Mouse (Mus musculus) embryonic facial prominence, embryonic 11.5 days (tissue): ENCODE measurements around the gene Ccdc137. TPM values are rescaled to one million over a fixed set of nuclear protein-coding genes. Genes with fewer than 3 reads are reported as not detected.
"Not testable (repeated sequence)": the region's sequence is repeated elsewhere in the genome, so short reads cannot be mapped to it uniquely, and the experiment has no call there.

Experiments used
- ATAC-seq: fragments of 200-750 bp; cut with Nextera tagmentation; replicated peaks from 2 replicates; pipeline ENCODE4 v1.8.0; 2017; ENCODE audit warnings: low read depth; ENCODE audit not compliant: insufficient number of reproducible peaks, low FRiP score, low TSS enrichment
- DNase-seq: peaks from one replicate; pipeline ENCODE4 v3.0.0-alpha.2; 2015; ENCODE audit warnings: low spot score
- H3K27ac ChIP-seq: fragments of 300-500 bp; sonication (generic); replicated peaks from 2 replicates; pipeline ENCODE4 v1.5.1; 2014; ENCODE audit warnings: mild to moderate bottlenecking, low read depth, low read length, control low read depth
- H3K27me3 ChIP-seq: fragments of 300-500 bp; sonication (generic); 2 replicates; pipeline ENCODE4 v1.6.1; 2014; ENCODE audit warnings: mild to moderate bottlenecking, low read length, moderate library complexity, mixed read lengths; ENCODE audit not compliant: control insufficient read depth, insufficient read depth
- H3K36me3 ChIP-seq: fragments of 300-500 bp; sonication (generic); replicated peaks from 2 replicates; pipeline ENCODE4 v1.6.1; 2014; ENCODE audit warnings: low read depth, mild to moderate bottlenecking, low read length, moderate library complexity, mixed read lengths; ENCODE audit not compliant: control insufficient read depth, insufficient read depth
- H3K4me1 ChIP-seq: fragments of 300-500 bp; sonication (generic); 2 replicates; pipeline ENCODE4 v1.6.1; 2014; ENCODE audit warnings: low read length, mixed read lengths; ENCODE audit not compliant: control insufficient read depth, insufficient read depth
- H3K4me2 ChIP-seq: fragments of 300-500 bp; sonication (generic); 2 replicates; pipeline ENCODE4 v1.6.1; 2014; ENCODE audit warnings: low read depth, mild to moderate bottlenecking, control low read depth, low read length, moderate library complexity
- H3K4me3 ChIP-seq: fragments of 300-500 bp; sonication (generic); 2 replicates; pipeline ENCODE4 v1.5.1; 2014; ENCODE audit warnings: low read depth, low read length, control low read depth
- H3K9ac ChIP-seq: fragments of 300-500 bp; sonication (generic); replicated peaks from 2 replicates; pipeline ENCODE4 v1.6.1; 2014; ENCODE audit warnings: mild to moderate bottlenecking, control low read depth, low read length
- H3K9me3 ChIP-seq: fragments of 300-500 bp; sonication (generic); replicated peaks from 2 replicates; pipeline ENCODE4 v1.6.1; 2016; ENCODE audit warnings: mild to moderate bottlenecking, low read length, inconsistent platforms, mixed read lengths; ENCODE audit not compliant: control insufficient read depth
- WGBS: fragments of 180-500 bp; shearing (Covaris S2); extraction: QIAGEN DNeasy Blood & Tissue Kit; methylation state at CpG from one replicate; pipeline ENCODE4 v1.1.7; 2014; 5-methylcytosine and 5-hydroxymethylcytosine counted together
- polyA plus RNA-seq: library from polyadenylated mRNA; unstranded; fragments of >200 nt; fragmentation: Nextera tagmentation; extraction: Ambion mirVana; gene quantifications from 2 replicates; pipeline ENCODE4 v1.2.1, GENCODE M21; 2014

The Ccdc137 gene
- polyA plus RNA-seq: 26.7 and 28.5 TPM in 2 replicates

DNA sequence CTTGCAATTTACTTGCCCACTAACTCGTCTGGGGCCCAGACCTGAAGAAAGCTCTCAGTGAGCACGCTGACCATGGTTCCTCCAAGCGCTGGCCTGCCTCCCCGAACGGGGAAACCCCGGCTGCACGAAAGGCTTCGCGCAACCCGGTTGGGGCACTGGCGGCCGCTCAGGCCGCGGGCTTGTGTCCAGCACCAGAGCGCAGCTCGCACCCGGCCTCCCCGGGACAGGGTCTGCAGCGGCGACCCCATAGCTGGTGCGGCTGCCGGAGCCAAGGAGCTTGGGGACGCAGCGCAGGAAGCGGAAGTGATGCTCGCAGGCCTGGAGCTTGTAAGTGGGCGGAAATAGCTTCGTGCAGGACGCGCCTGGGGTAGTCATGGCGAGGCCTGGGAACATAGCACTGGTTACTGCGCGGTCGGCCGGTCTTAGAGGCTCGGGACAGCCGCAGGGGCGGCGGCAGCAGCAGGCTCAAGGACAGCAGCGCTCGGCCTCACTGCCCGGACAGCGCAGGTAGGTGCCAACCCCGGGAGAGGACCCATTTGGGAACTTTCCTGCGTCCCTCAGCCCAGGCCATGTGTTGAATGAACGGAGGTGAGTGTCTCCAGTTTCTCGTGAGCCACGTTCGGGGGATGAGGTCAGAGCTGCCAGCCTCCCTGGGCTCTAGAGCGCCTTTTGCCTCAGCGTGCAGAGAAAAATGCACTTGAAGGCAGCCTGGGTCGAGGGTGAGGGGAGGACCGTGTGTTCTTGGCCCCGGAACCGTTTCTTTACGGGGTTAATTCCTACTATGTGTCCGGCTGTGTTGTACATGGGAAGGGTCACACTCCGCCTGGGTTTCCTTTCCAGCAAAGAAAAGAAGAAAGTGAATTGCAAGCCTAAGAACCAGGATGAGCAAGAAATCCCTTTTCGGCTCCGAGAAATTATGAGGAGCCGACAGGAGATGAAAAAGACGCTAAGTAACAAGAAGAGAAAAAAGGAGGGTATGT is at the start of gene Ccdc137, which contains the start of gene Oxld1:
Gene Ccdc137 (plus strand): TSS at position 344 of the 980 bp plus-strand sequence.
Gene Oxld1 (minus strand): TSS at position 297 of the 980 bp plus-strand sequence.
- H3K27ac ChIP-seq: peak within 1 kb of the TSS; percentile 52; the same call in 1 of the 2 replicates
- DNase-seq: peak; percentile 92
- ATAC-seq: peak; percentile 86
- peak within 1 kb of the TSS; percentile 83 for H3K4me2 ChIP-seq
- peak within 1 kb of the TSS; percentile 89 for H3K4me3 ChIP-seq
- H3K9me3 ChIP-seq: no peaks in the 10 kb centered on the region
- H3K36me3 ChIP-seq: peaks cover 4% of the 10 kb centered on the region
- H3K4me1 ChIP-seq: no peaks in the 10 kb centered on the region; the same call in 1 of the 2 replicates
- WGBS: 5% methylated on average over 62 of the region's 62 CpGs
- H3K27me3 ChIP-seq: no peaks in the 10 kb centered on the region
- peak within 1 kb of the TSS; percentile 95 for H3K9ac ChIP-seq

DNA sequence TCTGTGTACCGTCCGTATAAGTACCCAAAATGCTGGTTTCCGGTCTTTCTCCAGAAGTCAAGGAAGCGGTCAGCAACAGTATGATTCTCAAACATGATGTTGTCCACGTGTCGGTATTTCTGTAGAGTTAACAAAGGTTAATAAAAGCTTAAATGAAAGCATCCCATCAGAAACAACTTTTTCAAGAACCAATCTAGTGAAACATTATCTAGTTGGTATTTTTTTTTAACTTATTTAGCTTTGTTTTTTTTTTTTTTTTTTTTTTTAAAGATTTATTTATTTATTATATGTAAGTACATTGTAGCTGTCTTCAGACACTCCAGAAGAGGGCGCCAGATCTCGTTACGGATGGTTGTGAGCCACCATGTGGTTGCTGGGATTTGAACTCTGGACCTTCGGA is 44.3 kb upstream of the Ccdc137 start:
- H3K27me3 ChIP-seq, H3K4me1 ChIP-seq, ATAC-seq, H3K4me2 ChIP-seq, DNase-seq, H3K9me3 ChIP-seq, H3K9ac ChIP-seq, H3K27ac ChIP-seq, H3K4me3 ChIP-seq: not testable (repeated sequence)
- 95% methylated on average over 7 of the region's 10 CpGs for WGBS
- H3K36me3 ChIP-seq: peaks cover 22% of the 10 kb centered on the region

DNA sequence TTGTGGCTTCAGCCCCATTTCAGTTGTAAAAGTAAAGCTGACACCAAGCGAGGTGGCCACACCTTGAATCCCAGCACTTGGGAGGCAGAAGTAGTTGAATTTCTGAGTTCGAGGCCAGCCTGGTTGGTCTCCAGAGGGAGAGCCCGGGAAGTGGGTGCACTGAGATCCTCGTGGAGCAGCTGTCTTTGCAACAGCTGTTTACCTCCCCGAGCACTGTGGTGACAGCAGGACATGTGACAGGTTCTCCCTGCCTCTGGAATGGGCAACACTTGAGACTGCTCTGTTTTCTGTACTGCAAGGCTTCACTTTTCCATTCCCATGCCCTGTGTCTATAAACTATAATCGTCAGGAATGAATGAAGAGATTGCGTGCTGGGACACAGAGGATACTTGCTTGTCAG is 40.1 kb upstream of the Ccdc137 start:
- no peak overlapping the region for H3K9ac ChIP-seq
- H3K4me2 ChIP-seq: no peak overlapping the region
- no peak for ATAC-seq
- 91% methylated on average over 7 of the region's 7 CpGs for WGBS
- H3K27me3 ChIP-seq: no peaks in the 10 kb centered on the region
- H3K36me3 ChIP-seq: peaks cover 22% of the 10 kb centered on the region
- H3K4me1 ChIP-seq: no peaks in the 10 kb centered on the region
- no peak for DNase-seq
- no peak overlapping the region for H3K27ac ChIP-seq
- H3K4me3 ChIP-seq: no peak overlapping the region
- no peaks in the 10 kb centered on the region for H3K9me3 ChIP-seq

DNA sequence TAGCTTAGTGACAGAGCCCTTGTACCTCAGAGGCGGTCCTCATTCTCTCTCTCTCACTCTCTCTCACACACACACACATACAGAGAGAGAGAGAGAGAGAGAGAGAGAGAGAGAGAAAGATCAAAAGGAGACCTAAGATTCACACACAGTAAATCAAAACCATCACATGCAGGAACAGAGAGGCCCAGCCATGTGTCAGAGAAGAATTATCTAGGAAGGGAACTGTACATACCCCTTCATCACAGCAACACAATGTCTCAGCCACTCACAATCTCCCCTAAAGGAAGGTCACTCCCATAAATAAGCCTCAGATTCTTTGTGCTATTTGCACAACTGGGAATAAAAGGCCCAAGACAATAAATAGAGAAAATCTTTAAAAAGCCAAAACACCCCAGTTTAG is 39.3 kb upstream of the Ccdc137 start:
- 94% methylated on average over 1 of the region's 1 CpGs for WGBS

DNA sequence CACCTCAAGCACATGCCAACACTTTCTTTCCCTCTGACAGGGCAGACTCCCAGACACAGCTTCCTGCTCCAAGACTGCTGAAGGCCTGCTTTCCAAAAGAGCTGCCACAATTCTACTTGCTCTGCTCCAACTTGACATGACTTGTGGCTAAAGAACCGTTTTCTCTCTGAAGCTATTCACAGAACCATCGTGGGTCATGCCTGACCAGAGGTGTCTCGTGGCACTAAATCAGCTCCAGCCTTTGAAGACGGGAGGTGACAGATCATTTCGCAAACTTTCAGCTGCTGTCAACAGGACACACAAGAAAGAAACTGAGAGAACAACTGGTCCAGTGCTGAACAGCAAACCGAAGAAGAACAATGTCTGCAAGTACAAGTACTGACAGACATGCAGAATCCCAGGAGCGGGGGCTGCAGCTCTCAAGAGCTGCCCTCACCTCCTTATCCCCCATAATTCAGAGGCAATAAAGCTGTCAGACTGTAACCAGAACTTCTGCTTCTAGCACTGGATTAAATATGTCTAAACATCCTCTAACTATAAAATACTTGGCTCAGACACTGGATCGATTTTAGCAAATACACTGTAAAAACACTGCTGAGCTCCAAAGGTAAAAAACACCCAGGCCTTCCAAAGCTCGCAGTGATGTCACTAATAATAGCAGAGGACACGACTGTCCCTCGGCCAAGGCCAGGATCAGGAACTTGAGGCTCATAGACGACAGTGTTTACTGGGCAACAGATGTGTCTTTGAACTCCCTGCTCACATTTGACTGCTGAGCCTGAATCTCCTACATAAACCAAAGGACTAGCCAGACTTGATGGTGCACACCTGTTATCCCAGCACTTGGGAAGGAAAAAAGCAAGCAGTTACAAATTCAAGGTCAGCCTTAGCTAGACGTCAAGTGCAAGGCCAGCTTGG is 35.0 kb upstream of the Ccdc137 start:
- no peak overlapping the region for H3K9ac ChIP-seq
- DNase-seq: no peak
- H3K27ac ChIP-seq: no peak overlapping the region
- WGBS: 90% methylated on average over 13 of the region's 13 CpGs
- peaks cover 15% of the 10 kb centered on the region for H3K36me3 ChIP-seq
- H3K4me2 ChIP-seq: no peak overlapping the region
- no peaks in the 10 kb centered on the region for H3K4me1 ChIP-seq
- H3K4me3 ChIP-seq: no peak overlapping the region
- no peaks in the 10 kb centered on the region for H3K27me3 ChIP-seq
- ATAC-seq: no peak
- H3K9me3 ChIP-seq: no peaks in the 10 kb centered on the region

More for the DNA sequence above, 39.3 kb upstream of the Ccdc137 start:
- no peak overlapping the region for H3K4me3 ChIP-seq
- no peak overlapping the region for H3K4me2 ChIP-seq
- H3K27me3 ChIP-seq: no peaks in the 10 kb centered on the region
- no peaks in the 10 kb centered on the region for H3K4me1 ChIP-seq
- no peak for ATAC-seq
- H3K27ac ChIP-seq: no peak overlapping the region
- no peak overlapping the region for H3K9ac ChIP-seq
- peaks cover 19% of the 10 kb centered on the region for H3K36me3 ChIP-seq
- no peak for DNase-seq
- H3K9me3 ChIP-seq: no peaks in the 10 kb centered on the region

DNA sequence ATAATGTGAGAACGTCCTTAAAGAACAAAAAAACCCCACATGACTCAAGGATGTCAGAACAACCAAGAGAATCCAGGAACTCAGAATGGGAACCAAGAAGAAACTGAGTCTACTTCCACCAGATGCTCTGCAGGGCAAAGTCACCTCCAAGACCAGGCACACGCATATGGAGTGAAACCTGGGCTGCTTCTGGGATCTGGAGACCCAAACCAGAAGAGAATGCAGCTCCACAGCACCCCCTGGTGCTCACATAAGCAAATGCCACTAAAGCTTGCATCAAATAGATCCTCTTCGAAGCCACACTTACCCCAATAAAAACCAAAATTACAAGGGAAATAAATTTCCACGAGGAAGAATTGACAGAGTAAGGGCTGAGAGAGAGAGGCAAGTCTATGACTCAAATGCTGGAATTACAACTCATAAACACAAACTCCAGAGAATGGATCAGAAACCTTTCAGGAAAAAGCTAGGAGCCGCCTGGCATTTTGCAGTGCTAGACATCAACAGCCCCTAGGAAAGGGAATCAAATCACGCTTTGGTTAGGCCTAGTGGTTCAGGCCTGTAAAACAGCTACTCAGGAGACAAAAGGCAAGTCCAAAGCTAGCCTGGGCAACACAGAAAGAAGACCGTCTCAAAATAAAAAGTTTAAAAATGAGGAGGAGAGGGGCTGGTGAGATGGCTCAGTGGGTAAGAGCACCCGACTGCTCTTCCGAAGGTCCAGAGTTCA is 34.2 kb upstream of the Ccdc137 start:
- H3K9ac ChIP-seq: no peak overlapping the region
- no peak overlapping the region for H3K4me3 ChIP-seq
- H3K4me1 ChIP-seq: no peaks in the 10 kb centered on the region
- 71% methylated on average over 9 of the region's 9 CpGs for WGBS
- H3K9me3 ChIP-seq: no peaks in the 10 kb centered on the region
- no peak overlapping the region for H3K4me2 ChIP-seq
- H3K27me3 ChIP-seq: no peaks in the 10 kb centered on the region
- peaks cover 20% of the 10 kb centered on the region for H3K36me3 ChIP-seq
- ATAC-seq (no peak), DNase-seq (peak; percentile 83)
- H3K27ac ChIP-seq: no peak overlapping the region

DNA sequence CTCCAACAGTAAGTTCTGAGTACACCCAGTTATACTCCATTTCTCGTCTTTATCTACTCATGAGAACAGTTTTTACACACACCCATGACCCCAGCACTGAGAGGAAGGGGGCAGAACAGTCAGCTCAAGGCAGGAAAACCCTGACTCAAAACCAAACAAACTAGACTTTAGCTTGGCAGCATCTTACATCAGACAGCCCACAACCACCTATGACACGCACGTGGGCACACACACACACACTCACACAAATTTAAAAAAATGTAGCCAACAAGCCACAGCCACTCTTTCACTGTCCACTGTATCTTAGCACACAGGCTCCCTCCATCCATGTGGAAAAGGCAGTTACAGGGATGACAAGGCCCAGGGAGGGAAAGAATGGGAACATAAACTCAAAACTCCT is 31.2 kb upstream of the Ccdc137 start:
- peaks cover 22% of the 10 kb centered on the region for H3K36me3 ChIP-seq
- no peak overlapping the region for H3K4me2 ChIP-seq

More for the DNA sequence above, 31.2 kb upstream of the Ccdc137 start:
- H3K27ac ChIP-seq: no peak overlapping the region
- H3K4me3 ChIP-seq: no peak overlapping the region
- no peak overlapping the region for H3K9ac ChIP-seq
- DNase-seq: no peak
- H3K9me3 ChIP-seq: no peaks in the 10 kb centered on the region
- 94% methylated on average over 3 of the region's 3 CpGs for WGBS
- H3K4me1 ChIP-seq: no peaks in the 10 kb centered on the region
- no peaks in the 10 kb centered on the region for H3K27me3 ChIP-seq
- no peak for ATAC-seq
